ENCODE assay signal across 8 mouse cellular contexts in the genomic region with DNA sequence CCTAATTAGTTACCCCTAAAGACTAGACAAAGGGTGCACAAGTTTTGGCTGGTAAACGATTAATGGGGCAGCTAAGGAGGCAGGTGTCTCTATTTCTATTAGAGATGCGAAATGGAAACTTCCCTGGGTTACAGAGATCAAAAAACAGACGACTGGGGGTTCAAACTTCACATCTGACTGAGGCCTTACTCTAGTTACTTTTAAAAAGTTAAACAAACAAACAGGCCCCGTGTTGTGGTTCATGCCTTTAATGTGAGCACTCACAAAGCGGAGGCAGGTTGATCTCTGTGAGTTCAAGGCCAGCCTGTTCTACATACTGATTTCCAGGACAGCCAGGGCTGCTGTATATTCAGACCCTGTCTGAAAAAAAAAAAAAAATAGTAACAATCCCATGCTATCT. TPM values are rescaled to one million over a fixed set of nuclear protein-coding genes. Genes with fewer than 3 reads are reported as not detected.
DNase-seq lines count a peak whose midpoint lies in the region; ATAC-seq and TF ChIP-seq lines count a peak whose summit lies in the region.
"Had no signal": no experiment of that assay in that cellular context is flagged by ENCODE, and none has a peak within 500 bp of the region (broad histone marks: within the 10 kb centered on the region; RNA-seq: fewer than 3 reads in every experiment).

No protein-coding gene starts in this region.

- WGBS in liver, adult 2 months: 32% methylated on average over 5 of the region's 5 CpGs
- 83% methylated on average over 5 of the region's 5 CpGs for WGBS in forebrain, embryonic 13.5 days
- WGBS in kidney, embryonic 16.5 days: 59% methylated on average over 5 of the region's 5 CpGs

- H3K9me3 ChIP-seq in forebrain, embryonic 13.5 days (replicated peaks): no peaks in the 10 kb centered on the region
- H3K9me3 ChIP-seq in kidney, embryonic 16.5 days (ENCODE audit: low read length): no peaks in the 10 kb centered on the region
- H3K9me3 ChIP-seq: limb, embryonic 15.5 days had no signal

- H3K27ac ChIP-seq in liver, adult 2 months (replicated peaks; ENCODE audit: insufficient read depth, low read depth, low read length): peak overlapping the region; percentile 25
- no peak overlapping the region for H3K27ac ChIP-seq in forebrain, embryonic 13.5 days
- 0 out of 2 replicates have a peak overlapping the region, but pooled peaks have one; percentile 18 for H3K27ac ChIP-seq in kidney, embryonic 16.5 days (ENCODE audit: low read length)
- H3K27ac ChIP-seq: limb, embryonic 15.5 days had no signal

- peak; percentile 66 for DNase-seq in liver, adult 2 months (ENCODE audit: extremely low read depth, low read depth, low spot score)
- DNase-seq in liver: no peak
- no peak for DNase-seq in spleen, postnatal 36 days (ENCODE audit: low spot score in 2 of 2)
- DNase-seq in spleen, postnatal 14 days (ENCODE audit: low spot score in 2 of 2): no peak

- no peak overlapping the region for H3K4me3 ChIP-seq in liver, adult 2 months (ENCODE audit: insufficient read depth, low read depth, low read length)
- peak overlapping the region; percentile 67; the same call in 1 of the 2 replicates for H3K4me3 ChIP-seq in forebrain, embryonic 13.5 days
- H3K4me3 ChIP-seq in kidney, embryonic 16.5 days (ENCODE audit: low read length): no peak overlapping the region
- H3K4me3 ChIP-seq in myocyte: peak overlapping the region; percentile 32

- ATAC-seq in forebrain, embryonic 13.5 days: no peak
- ATAC-seq in kidney, embryonic 16.5 days (ENCODE audit: low FRiP score, low TSS enrichment): no peak

- peaks cover 19% of the 10 kb centered on the region; the same call in 1 of the 2 replicates for H3K79me2 ChIP-seq in liver, adult 2 months (ENCODE audit: control insufficient read depth, insufficient read depth, low read length)
- H3K79me2 ChIP-seq in myocyte (ENCODE audit: control insufficient read depth, insufficient read depth): peaks cover 50% of the 10 kb centered on the region

- TF ChIP-seq POLR2A in liver, adult 2 months (IDR thresholded peaks at IDR 0.05; ENCODE audit: extremely low read depth, insufficient read depth, low read length): no peak
- TF ChIP-seq POLR2A in myocyte (IDR thresholded peaks at IDR 0.05; ENCODE audit: insufficient read length, low read depth): no peak

- H3K27me3 ChIP-seq in liver, adult 2 months (ENCODE audit: control insufficient read depth, insufficient read depth, low read length): no peaks in the 10 kb centered on the region
- H3K27me3 ChIP-seq in forebrain, embryonic 13.5 days: no peaks in the 10 kb centered on the region
- H3K27me3 ChIP-seq in kidney, embryonic 16.5 days (ENCODE audit: insufficient read depth, low read length): no peaks in the 10 kb centered on the region
- no peaks in the 10 kb centered on the region for H3K27me3 ChIP-seq in myocyte (ENCODE audit: control insufficient read depth, insufficient read depth, insufficient read length)
- H3K27me3 ChIP-seq: limb, embryonic 15.5 days had no signal

- H3K36me3 ChIP-seq in liver, adult 2 months (ENCODE audit: control insufficient read depth, insufficient read depth, low read length): peaks cover 9% of the 10 kb centered on the region; the same call in 1 of the 2 replicates
- peaks cover 7% of the 10 kb centered on the region for H3K36me3 ChIP-seq in forebrain, embryonic 13.5 days (ENCODE audit: poor library complexity, severe bottlenecking)
- H3K36me3 ChIP-seq in kidney, embryonic 16.5 days (ENCODE audit: insufficient read depth, low read length): peaks cover 7% of the 10 kb centered on the region
- peaks cover 7% of the 10 kb centered on the region for H3K36me3 ChIP-seq in myocyte (ENCODE audit: control insufficient read depth, insufficient read depth)

- H3K9ac ChIP-seq in liver, adult 2 months (ENCODE audit: low read depth, low read length): no peak overlapping the region
- no peak overlapping the region for H3K9ac ChIP-seq in forebrain, embryonic 13.5 days
- no peak overlapping the region for H3K9ac ChIP-seq in kidney, embryonic 16.5 days (replicated peaks; ENCODE audit: low read length)

- no peak overlapping the region for H3ac ChIP-seq in myocyte (ENCODE audit: control insufficient read depth, insufficient read length)

- no peak for TF ChIP-seq CTCF in liver, adult 2 months (IDR thresholded peaks at IDR 0.05; ENCODE audit: low read depth, low read length)

- peaks cover 9% of the 10 kb centered on the region for H3K4me1 ChIP-seq in liver, adult 2 months (ENCODE audit: control insufficient read depth, insufficient read depth, low read length)
- peaks cover 25% of the 10 kb centered on the region for H3K4me1 ChIP-seq in forebrain, embryonic 13.5 days
- peaks cover 35% of the 10 kb centered on the region for H3K4me1 ChIP-seq in kidney, embryonic 16.5 days (ENCODE audit: insufficient read depth, low read length)

- peak overlapping the region; percentile 62 for H3K4me2 ChIP-seq in forebrain, embryonic 13.5 days
- H3K4me2 ChIP-seq in kidney, embryonic 16.5 days (replicated peaks; ENCODE audit: low read depth, low read length): peak overlapping the region; percentile 72
- peak overlapping the region; percentile 70 for H3K4me2 ChIP-seq in myocyte (ENCODE audit: low read depth)

TF ChIP-seq in myocyte, 11 proteins besides CTCF, POLR2A, EP300 and RAD21:
- TF ChIP-seq MYOG (IDR thresholded peaks at IDR 0.05; ENCODE audit: control insufficient read depth in 1 of 3, insufficient read depth in 1 of 3, insufficient read length in 2 of 3, low read depth in 2 of 3) (no peak), REST (IDR thresholded peaks at IDR 0.05; ENCODE audit: insufficient read depth, insufficient read length) (no peak), MYOD1 (IDR thresholded peaks at IDR 0.05; ENCODE audit: control insufficient read depth in 1 of 3, insufficient read length in 2 of 3, low read depth in 2 of 3) (no peak), CEBPB (IDR thresholded peaks at IDR 0.05; ENCODE audit: insufficient read depth, poor library complexity, severe bottlenecking) (no peak), MAX (IDR thresholded peaks at IDR 0.05; ENCODE audit: low read depth) (no peak), E2F4 (IDR thresholded peaks at IDR 0.05; ENCODE audit: insufficient read depth) (no peak), SRF (IDR thresholded peaks at IDR 0.05; ENCODE audit: control insufficient read depth, insufficient read length, low read depth) (no peak), USF1 (IDR thresholded peaks at IDR 0.05; ENCODE audit: low read depth) (no peak), TCF12 (IDR thresholded peaks at IDR 0.05; ENCODE audit: insufficient read depth, poor library complexity, severe bottlenecking) (no peak), TCF3 (IDR thresholded peaks at IDR 0.05; ENCODE audit: insufficient read length, low read depth) (no peak), POLR2AphosphoS2 (IDR thresholded peaks at IDR 0.05; ENCODE audit: insufficient read length, low read depth) (no peak)

RNA-seq across cellular contexts. Expression of a gene that starts 1.6 kb away (rescaled TPM):
- total RNA-seq in liver, adult 2 months (2014; rRNA removed): 79.9 and 93.8 TPM in 2 replicates
- polyA plus RNA-seq in liver, adult 2 months (2012; rRNA removed): 50.6 and 54.4 TPM in 2 replicates
- polyA plus RNA-seq in forebrain, embryonic 13.5 days (2015; fragmentation: Nextera tagmentation; extraction: Ambion mirVana): 59.4 and 75.9 TPM in 2 replicates
- 45.0 and 59.9 TPM in 2 replicates for polyA plus RNA-seq in kidney, embryonic 16.5 days (2015; fragmentation: Nextera tagmentation; extraction: Ambion mirVana)
- polyA plus RNA-seq in myocyte (2012; fragmentation: generic; extraction: Trizol): 86.0 TPM

Comparison
In these comparisons a context has a peak if more than half of its experiments do, and no peak if none do; other contexts are left out.
1. H3K4me3 ChIP-seq: peak in forebrain, embryonic 13.5 days (single experiment) and myocyte (single experiment); none in liver, adult 2 months (single experiment) and kidney, embryonic 16.5 days (single experiment).
2. Peak in every context shown above with its lines, with median percentiles within 50 percentile points of each other: H3K4me2 ChIP-seq.